Mouse (Mus musculus): ENCODE data around the gene Slc32a1. TPM values are rescaled to one million over a fixed set of nuclear protein-coding genes. Genes with fewer than 3 reads are reported as not detected.
A peak's percentile ranks its signal among the peaks of the same experiment; 100 is the strongest.

Slc32a1 gene
- total RNA-seq, 1 experiment from 2014 or later, result not detected

GRCm38 (mm10) chr2:158609681-158610080 is 886 bp upstream of the Slc32a1 start:
- ATAC-seq (replicated peaks in 1 of 2; ENCODE audit: insufficient read depth in 1 of 2, low FRiP score in 2 of 2, low TSS enrichment in 1 of 2, low read depth in 1 of 2, poor library complexity in 2 of 2, severe bottlenecking in 2 of 2), result no peak

DNA sequence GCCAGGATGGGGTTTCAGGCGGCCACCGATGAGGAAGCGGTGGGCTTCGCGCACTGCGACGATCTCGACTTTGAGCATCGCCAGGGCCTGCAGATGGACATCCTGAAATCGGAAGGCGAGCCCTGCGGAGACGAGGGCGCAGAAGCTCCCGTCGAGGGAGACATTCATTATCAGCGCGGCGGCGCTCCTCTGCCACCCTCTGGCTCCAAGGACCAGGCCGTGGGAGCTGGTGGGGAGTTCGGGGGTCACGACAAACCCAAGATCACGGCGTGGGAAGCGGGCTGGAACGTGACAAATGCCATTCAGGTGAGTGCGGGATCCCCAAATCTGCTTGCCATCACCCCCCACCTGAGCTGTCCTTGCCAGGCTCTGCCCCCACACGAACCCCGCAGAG is 756 bp downstream of the Slc32a1 start:
- no peak for ATAC-seq (replicated peaks in 1 of 2; ENCODE audit: insufficient read depth in 1 of 2, low FRiP score in 2 of 2, low TSS enrichment in 1 of 2, low read depth in 1 of 2, poor library complexity in 2 of 2, severe bottlenecking in 2 of 2)

DNA sequence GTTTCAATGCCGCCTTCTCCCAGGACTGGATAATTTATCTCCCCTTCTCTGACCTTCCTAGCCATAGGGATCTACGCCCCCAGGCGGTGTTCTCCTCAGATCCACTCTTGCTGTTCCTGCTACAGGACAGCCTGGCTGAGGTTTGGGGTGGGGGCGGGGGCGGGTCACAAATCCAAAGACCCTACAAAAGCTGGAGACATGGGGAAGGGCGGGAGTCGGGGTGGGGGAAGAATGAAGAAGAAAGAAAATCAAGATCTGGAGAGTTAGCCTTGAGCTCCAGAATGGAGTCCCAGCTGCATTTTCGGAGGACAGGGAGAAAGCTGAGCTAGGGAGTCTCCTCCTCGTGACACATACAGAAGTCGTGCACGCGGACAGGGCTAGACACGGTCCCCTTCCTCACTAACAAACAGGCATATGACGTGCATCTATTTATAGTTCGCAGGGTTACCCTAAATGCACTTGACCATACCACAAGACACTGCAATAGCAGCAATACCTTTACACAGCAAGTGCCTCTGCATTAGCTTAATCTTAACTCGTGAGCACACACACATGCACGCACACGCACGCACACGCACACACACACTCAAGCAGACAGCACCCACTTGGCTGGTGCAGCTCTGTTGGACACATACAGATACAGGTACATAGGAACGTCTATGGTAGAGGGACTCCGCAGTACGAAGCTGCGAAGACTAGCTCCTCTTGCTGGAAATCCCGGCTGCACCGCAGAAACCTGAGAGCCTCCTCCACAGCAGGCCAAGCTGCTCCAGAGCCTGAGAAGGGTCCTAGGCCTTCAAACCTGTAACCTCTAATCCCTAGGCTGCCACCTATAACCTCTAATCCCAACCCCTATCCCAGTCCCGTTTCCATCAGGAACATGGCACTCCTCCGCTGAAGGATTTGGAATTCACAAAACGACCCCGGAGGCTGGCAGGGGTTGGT is 1.4 kb downstream of the Slc32a1 start:
- ATAC-seq (replicated peaks in 1 of 2; ENCODE audit: insufficient read depth in 1 of 2, low FRiP score in 2 of 2, low TSS enrichment in 1 of 2, low read depth in 1 of 2, poor library complexity in 2 of 2, severe bottlenecking in 2 of 2), result no peak

DNA sequence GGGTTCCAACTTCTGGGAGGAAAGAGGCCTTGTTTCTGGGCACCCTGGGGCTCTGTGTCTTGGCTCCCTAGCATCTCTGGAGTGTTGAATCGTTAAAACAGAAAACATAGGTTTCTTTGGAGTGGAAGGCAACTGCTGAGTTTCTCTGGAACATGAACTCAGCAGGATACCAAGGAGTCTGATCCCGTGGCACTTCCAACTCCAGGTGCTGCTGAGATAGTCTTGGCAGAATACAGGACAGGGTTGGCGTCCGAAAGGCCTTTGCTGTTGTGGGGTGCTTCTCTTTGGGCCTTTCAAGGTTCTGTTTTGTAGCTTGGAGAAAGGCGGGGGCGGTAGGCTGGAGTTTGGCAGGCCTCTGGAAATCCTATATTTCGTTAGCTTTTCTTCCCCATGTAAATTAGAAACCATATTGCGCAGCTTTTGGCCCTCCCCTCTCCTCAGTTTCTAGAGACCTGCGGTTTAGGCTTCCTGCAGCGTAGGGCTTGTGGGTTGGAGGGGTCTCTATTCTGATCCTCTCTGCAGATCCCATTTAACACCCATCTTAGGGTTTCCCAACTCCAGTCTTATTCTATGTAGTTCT is 2.2 kb downstream of the Slc32a1 start:
- ATAC-seq (replicated peaks in 1 of 2; ENCODE audit: insufficient read depth in 1 of 2, low FRiP score in 2 of 2, low TSS enrichment in 1 of 2, low read depth in 1 of 2, poor library complexity in 2 of 2, severe bottlenecking in 2 of 2), result no peak; a peak in 1 of 4 replicates

DNA sequence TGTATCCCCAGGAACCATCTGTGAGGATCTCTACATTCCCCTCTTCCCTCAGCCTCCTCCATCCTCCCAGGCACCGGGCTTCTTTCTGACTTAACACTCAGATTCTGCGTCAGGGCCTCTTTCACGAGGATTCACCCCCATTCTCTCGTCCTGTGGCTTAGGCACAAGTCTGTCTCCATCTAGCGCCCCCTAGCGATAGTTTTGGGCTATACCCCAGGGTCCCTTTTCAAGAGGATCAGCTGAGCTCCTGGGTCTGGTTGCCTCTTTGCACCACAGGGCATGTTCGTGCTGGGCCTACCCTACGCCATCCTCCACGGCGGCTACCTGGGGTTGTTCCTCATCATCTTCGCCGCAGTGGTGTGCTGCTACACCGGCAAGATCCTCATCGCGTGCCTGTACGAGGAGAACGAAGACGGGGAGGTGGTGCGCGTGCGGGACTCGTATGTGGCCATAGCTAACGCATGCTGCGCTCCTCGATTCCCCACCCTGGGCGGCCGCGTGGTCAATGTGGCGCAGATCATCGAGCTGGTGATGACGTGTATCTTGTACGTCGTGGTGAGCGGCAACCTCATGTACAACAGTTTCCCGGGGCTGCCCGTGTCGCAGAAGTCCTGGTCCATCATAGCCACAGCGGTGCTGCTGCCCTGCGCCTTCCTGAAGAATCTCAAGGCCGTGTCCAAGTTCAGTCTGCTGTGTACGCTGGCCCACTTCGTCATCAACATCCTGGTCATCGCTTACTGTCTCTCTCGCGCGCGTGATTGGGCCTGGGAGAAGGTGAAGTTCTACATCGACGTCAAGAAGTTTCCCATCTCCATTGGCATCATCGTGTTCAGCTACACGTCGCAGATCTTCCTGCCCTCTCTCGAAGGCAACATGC is 3.2 kb downstream of the Slc32a1 start:
- peak; percentile 36 to 37; a peak in 1 of 4 replicates for ATAC-seq (replicated peaks in 1 of 2; ENCODE audit: insufficient read depth in 1 of 2, low FRiP score in 2 of 2, low TSS enrichment in 1 of 2, low read depth in 1 of 2, poor library complexity in 2 of 2, severe bottlenecking in 2 of 2)

DNA sequence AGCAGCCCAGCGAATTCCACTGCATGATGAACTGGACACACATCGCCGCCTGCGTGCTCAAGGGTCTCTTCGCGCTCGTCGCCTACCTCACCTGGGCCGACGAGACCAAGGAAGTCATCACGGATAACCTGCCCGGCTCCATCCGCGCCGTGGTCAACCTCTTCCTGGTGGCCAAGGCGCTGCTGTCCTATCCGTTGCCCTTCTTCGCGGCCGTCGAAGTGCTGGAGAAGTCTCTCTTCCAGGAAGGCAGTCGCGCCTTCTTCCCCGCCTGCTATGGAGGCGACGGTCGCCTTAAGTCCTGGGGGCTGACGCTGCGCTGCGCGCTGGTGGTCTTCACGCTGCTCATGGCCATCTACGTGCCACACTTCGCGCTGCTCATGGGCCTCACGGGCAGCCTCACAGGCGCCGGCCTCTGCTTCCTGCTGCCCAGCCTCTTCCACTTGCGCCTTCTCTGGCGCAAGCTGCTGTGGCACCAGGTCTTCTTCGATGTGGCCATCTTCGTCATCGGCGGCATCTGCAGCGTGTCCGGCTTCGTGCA is 3.9 kb downstream of the Slc32a1 start:
- no peak for ATAC-seq (replicated peaks in 1 of 2; ENCODE audit: insufficient read depth in 1 of 2, low FRiP score in 2 of 2, low TSS enrichment in 1 of 2, low read depth in 1 of 2, poor library complexity in 2 of 2, severe bottlenecking in 2 of 2)

- no peak for ATAC-seq (replicated peaks in 1 of 2; ENCODE audit: insufficient read depth in 1 of 2, low FRiP score in 2 of 2, low TSS enrichment in 1 of 2, low read depth in 1 of 2, poor library complexity in 2 of 2, severe bottlenecking in 2 of 2)
Observed at GRCm38 (mm10) chr2:158615161-158615680, 4.7 kb downstream of the Slc32a1 start.

- no peak for ATAC-seq (replicated peaks in 1 of 2; ENCODE audit: insufficient read depth in 1 of 2, low FRiP score in 2 of 2, low TSS enrichment in 1 of 2, low read depth in 1 of 2, poor library complexity in 2 of 2, severe bottlenecking in 2 of 2)
Observed at GRCm38 (mm10) chr2:158615702-158616101, 5.1 kb downstream of the Slc32a1 start.

- ATAC-seq (replicated peaks in 1 of 2; ENCODE audit: insufficient read depth in 1 of 2, low FRiP score in 2 of 2, low TSS enrichment in 1 of 2, low read depth in 1 of 2, poor library complexity in 2 of 2, severe bottlenecking in 2 of 2), result no peak
Observed at GRCm38 (mm10) chr2:158616296-158616695, 5.7 kb downstream of the Slc32a1 start.

DNA sequence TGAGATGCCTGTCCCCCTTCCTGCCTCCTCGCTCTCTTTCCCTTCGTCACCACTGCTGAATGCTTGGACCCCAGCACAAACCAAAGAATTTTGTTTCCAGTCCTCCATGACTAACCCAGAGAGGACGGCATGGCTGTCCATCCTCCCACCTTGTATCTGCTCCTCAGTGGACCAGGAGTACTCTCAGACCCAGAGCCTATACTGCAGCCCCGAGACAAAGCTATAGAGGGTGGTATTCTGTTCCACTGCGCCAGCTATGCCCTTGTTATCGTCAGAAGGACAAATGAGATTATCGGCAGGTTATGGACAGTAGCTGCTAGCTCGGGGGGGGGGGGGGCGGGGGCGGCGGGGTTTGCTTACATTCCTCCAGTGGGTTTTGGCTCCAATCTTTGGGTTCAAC is 6.2 kb downstream of the Slc32a1 start:
- ATAC-seq (replicated peaks in 1 of 2; ENCODE audit: insufficient read depth in 1 of 2, low FRiP score in 2 of 2, low TSS enrichment in 1 of 2, low read depth in 1 of 2, poor library complexity in 2 of 2, severe bottlenecking in 2 of 2), result no peak

- ATAC-seq (replicated peaks in 1 of 2; ENCODE audit: insufficient read depth in 1 of 2, low FRiP score in 2 of 2, low TSS enrichment in 1 of 2, low read depth in 1 of 2, poor library complexity in 2 of 2, severe bottlenecking in 2 of 2), result peak; percentile 96 to 99
Observed at GRCm38 (mm10) chr2:158624718-158625222, 14.2 kb downstream of the Slc32a1 start, which contains the start of gene Actr5. Gene Actr5 (plus strand): TSS chr2:158624888.

GRCm38 (mm10) chr2:158625231-158625630 is 14.7 kb downstream of the Slc32a1 start:
- no peak for ATAC-seq (replicated peaks in 1 of 2; ENCODE audit: insufficient read depth in 1 of 2, low FRiP score in 2 of 2, low TSS enrichment in 1 of 2, low read depth in 1 of 2, poor library complexity in 2 of 2, severe bottlenecking in 2 of 2)

GRCm38 (mm10) chr2:158625697-158626096 is 15.1 kb downstream of the Slc32a1 start:
- ATAC-seq (replicated peaks in 1 of 2; ENCODE audit: insufficient read depth in 1 of 2, low FRiP score in 2 of 2, low TSS enrichment in 1 of 2, low read depth in 1 of 2, poor library complexity in 2 of 2, severe bottlenecking in 2 of 2), result no peak

DNA sequence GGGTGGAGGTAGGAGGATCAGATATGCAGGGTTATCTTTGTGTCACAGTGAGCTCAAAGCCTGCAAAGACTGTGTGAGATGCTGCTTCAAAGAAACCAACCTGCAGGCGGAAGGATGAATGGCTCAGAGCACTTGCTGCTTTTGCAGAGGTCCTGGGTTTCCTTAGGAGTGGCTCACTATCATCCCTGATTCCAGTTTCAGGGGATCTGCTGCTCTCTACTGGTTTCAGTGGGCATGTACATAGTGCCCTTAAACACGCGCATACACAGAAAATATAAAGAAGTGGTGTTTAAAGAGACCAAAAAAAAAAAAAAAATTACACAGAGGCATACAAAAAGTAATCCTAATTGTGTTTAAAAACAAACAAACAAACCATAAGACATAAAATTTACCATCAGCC is 18.3 kb downstream of the Slc32a1 start:
- ATAC-seq (replicated peaks in 1 of 2; ENCODE audit: insufficient read depth in 1 of 2, low FRiP score in 2 of 2, low TSS enrichment in 1 of 2, low read depth in 1 of 2, poor library complexity in 2 of 2, severe bottlenecking in 2 of 2), result no peak

DNA sequence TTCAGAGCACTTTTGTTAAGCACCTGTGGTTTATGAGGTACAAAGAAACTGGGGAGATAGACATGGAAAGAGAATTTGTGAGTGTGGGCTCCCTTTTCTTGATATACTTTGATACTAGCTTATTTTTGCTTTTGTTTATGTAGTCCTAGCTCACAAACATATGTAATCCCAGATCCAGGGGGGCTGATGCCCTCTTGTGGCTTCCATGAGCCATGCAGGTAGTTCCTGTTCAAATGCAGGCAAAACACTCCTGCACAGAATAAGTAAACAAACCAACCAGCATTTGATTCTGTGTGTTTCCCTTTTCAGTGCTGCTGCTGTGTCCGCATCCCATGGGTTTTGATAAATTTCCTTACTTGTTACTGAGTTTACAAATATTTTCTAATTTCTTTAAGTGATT is 18.8 kb downstream of the Slc32a1 start:
- ATAC-seq (replicated peaks in 1 of 2; ENCODE audit: insufficient read depth in 1 of 2, low FRiP score in 2 of 2, low TSS enrichment in 1 of 2, low read depth in 1 of 2, poor library complexity in 2 of 2, severe bottlenecking in 2 of 2), result no peak

DNA sequence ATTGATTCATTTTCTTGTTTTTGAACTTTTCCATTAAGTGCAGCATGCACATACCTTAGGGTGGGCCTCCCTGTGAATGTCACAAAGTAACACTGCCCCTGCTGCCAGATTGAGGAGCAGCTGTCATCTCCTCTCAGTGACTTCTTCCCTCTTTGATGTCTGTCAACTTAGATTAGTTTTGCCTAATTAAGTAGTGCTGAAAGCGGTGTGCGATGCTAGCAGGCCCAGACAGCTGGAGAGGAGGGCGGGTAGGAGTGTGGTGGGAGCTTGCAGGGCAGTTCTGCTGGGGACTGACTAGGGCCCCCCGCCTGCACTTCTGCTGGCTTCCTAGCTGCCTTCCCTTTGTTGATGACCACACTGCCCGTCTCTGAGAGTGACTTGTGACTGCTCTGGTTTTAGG is 21.3 kb downstream of the Slc32a1 start:
- ATAC-seq (replicated peaks in 1 of 2; ENCODE audit: insufficient read depth in 1 of 2, low FRiP score in 2 of 2, low TSS enrichment in 1 of 2, low read depth in 1 of 2, poor library complexity in 2 of 2, severe bottlenecking in 2 of 2), result no peak

DNA sequence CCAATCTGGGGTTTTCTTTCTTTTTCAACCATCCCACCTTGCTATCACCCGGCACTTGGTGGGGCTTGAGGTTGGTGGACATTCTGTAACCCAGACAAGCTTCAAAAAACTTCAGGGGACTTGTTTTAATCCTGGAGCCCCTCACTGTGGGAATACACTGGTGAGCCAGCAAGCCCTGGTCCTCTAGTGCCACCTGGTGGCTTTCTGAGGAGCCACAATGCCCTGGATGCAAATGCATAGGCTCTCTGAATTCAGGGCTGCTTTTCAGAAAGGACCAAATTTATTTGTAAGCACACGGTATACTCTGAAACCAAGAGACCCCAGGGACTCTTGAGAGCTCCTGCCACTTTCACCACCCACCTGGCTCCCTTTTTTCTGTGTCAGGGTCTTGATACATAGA is 31.3 kb downstream of the Slc32a1 start:
- ATAC-seq (replicated peaks in 1 of 2; ENCODE audit: insufficient read depth in 1 of 2, low FRiP score in 2 of 2, low TSS enrichment in 1 of 2, low read depth in 1 of 2, poor library complexity in 2 of 2, severe bottlenecking in 2 of 2), result peak; percentile 54 to 71; a peak in 2 of 4 replicates
